ENCODE assay signal across 7 mouse cellular contexts in genomic region chr6:125071896-125072279, GRCm38 (mm10). TPM values are rescaled to one million over a fixed set of nuclear protein-coding genes. Genes with fewer than 3 reads are reported as not detected.
DNase-seq lines count a peak whose midpoint lies in the region; ATAC-seq and TF ChIP-seq lines count a peak whose summit lies in the region.

No protein-coding gene starts in this region.

- no peak overlapping the region for H3K4me3 ChIP-seq in lung, embryonic 14.5 days (ENCODE audit: low read depth, low read length)
- H3K4me3 ChIP-seq in embryonic facial prominence, embryonic 11.5 days (ENCODE audit: low read depth, low read length), result no peak overlapping the region
- H3K4me3 ChIP-seq in intestine, embryonic 16.5 days (ENCODE audit: low read length), result peak overlapping the region; percentile 11; the same call in 1 of the 2 replicates
- H3K4me3 ChIP-seq in megakaryocyte, embryonic 14.5 days (replicated peaks), result peak overlapping the region; percentile 88

- 0 out of 2 replicates have a peak, but pooled peaks cover 4% of the 10 kb centered on the region for H3K4me1 ChIP-seq in lung, embryonic 14.5 days (ENCODE audit: insufficient read depth)
- H3K4me1 ChIP-seq in embryonic facial prominence, embryonic 11.5 days (ENCODE audit: control insufficient read depth, insufficient read depth, low read length), result no peaks in the 10 kb centered on the region
- H3K4me1 ChIP-seq in intestine, embryonic 16.5 days (ENCODE audit: control insufficient read depth, insufficient read depth, low read length), result peaks cover 9% of the 10 kb centered on the region
- peaks cover 37% of the 10 kb centered on the region for H3K4me1 ChIP-seq in megakaryocyte, embryonic 14.5 days

- DNase-seq in lung, embryonic 14.5 days, result peak; percentile 71
- DNase-seq in lung, adult 18-20 months, result no peak
- peak; percentile 93 for DNase-seq in adipocyte (ENCODE audit: low spot score)
- peak; percentile 33 for DNase-seq in embryonic facial prominence, embryonic 11.5 days (ENCODE audit: low spot score)
- peak; percentile 64 to 70 for DNase-seq in thymus, postnatal 36 days

- no peak overlapping the region for H3K4me2 ChIP-seq in lung, embryonic 14.5 days
- H3K4me2 ChIP-seq in embryonic facial prominence, embryonic 11.5 days (ENCODE audit: low read depth, low read length), result no peak overlapping the region
- H3K4me2 ChIP-seq in intestine, embryonic 16.5 days (ENCODE audit: low read depth, low read length), result peak overlapping the region; percentile 36

- no peaks in the 10 kb centered on the region for H3K36me3 ChIP-seq in lung, embryonic 14.5 days (ENCODE audit: insufficient read depth)
- H3K36me3 ChIP-seq in embryonic facial prominence, embryonic 11.5 days (replicated peaks; ENCODE audit: control insufficient read depth, insufficient read depth, low read depth, low read length), result no peaks in the 10 kb centered on the region
- no peaks in the 10 kb centered on the region for H3K36me3 ChIP-seq in intestine, embryonic 16.5 days (ENCODE audit: control insufficient read depth, insufficient read depth, low read length)
- no peaks in the 10 kb centered on the region for H3K36me3 ChIP-seq in megakaryocyte, embryonic 14.5 days (replicated peaks; ENCODE audit: low read length)

- H3K27ac ChIP-seq in lung, embryonic 14.5 days (ENCODE audit: low read depth), result peak overlapping the region; percentile 76
- no peak overlapping the region for H3K27ac ChIP-seq in embryonic facial prominence, embryonic 11.5 days (replicated peaks; ENCODE audit: low read depth, low read length)
- peak overlapping the region; percentile 91 for H3K27ac ChIP-seq in intestine, embryonic 16.5 days (ENCODE audit: low read length)

- no peak overlapping the region for H3K9ac ChIP-seq in lung, embryonic 14.5 days
- H3K9ac ChIP-seq in embryonic facial prominence, embryonic 11.5 days (replicated peaks; ENCODE audit: low read length), result no peak overlapping the region
- H3K9ac ChIP-seq in intestine, embryonic 16.5 days (ENCODE audit: low read depth, low read length), result peak overlapping the region; percentile 25

- ATAC-seq in lung, embryonic 14.5 days (ENCODE audit: insufficient read depth), result peak; percentile 67
- ATAC-seq in embryonic facial prominence, embryonic 11.5 days (replicated peaks; ENCODE audit: insufficient number of reproducible peaks, low FRiP score, low TSS enrichment, low read depth), result no peak
- ATAC-seq in intestine, embryonic 16.5 days, result peak; percentile 10; the same call in 1 of the 2 replicates

- no peak for TF ChIP-seq CTCF in lung, embryonic 14.5 days (IDR thresholded peaks at IDR 0.05; ENCODE audit: low read depth)

- no peaks in the 10 kb centered on the region for H3K9me3 ChIP-seq in lung, embryonic 14.5 days (ENCODE audit: low read depth, low read length)
- no peaks in the 10 kb centered on the region for H3K9me3 ChIP-seq in embryonic facial prominence, embryonic 11.5 days (replicated peaks; ENCODE audit: control insufficient read depth, low read length)
- H3K9me3 ChIP-seq in intestine, embryonic 16.5 days (ENCODE audit: control insufficient read depth, low read length), result no peaks in the 10 kb centered on the region
- no peaks in the 10 kb centered on the region for H3K9me3 ChIP-seq in megakaryocyte, embryonic 14.5 days

- no peaks in the 10 kb centered on the region for H3K27me3 ChIP-seq in lung, embryonic 14.5 days (ENCODE audit: insufficient read depth, low read length)
- H3K27me3 ChIP-seq in embryonic facial prominence, embryonic 11.5 days (ENCODE audit: control insufficient read depth, insufficient read depth, low read length), result no peaks in the 10 kb centered on the region
- H3K27me3 ChIP-seq in intestine, embryonic 16.5 days (replicated peaks; ENCODE audit: control insufficient read depth, insufficient read depth, low read length), result no peaks in the 10 kb centered on the region
- H3K27me3 ChIP-seq in megakaryocyte, embryonic 14.5 days (replicated peaks), result peaks cover 24% of the 10 kb centered on the region

- WGBS in lung, embryonic 14.5 days, result 17% methylated on average over 2 of the region's 2 CpGs
- WGBS in embryonic facial prominence, embryonic 11.5 days, result 31% methylated on average over 2 of the region's 2 CpGs
- WGBS in intestine, embryonic 16.5 days, result 21% methylated on average over 1 of the region's 2 CpGs

RNA-seq across cellular contexts. Expression of gene Lpar5, which starts 4.2 kb away (rescaled TPM):
- polyA plus RNA-seq in lung, embryonic 14.5 days (2014; fragmentation: Nextera tagmentation; extraction: Ambion mirVana), result 0.31 and 0.49 TPM in 2 replicates
- polyA plus RNA-seq in embryonic facial prominence, embryonic 11.5 days (2014; fragmentation: Nextera tagmentation; extraction: Ambion mirVana), result 0.25 and 0.49 TPM in 2 replicates
- polyA plus RNA-seq in intestine, embryonic 16.5 days (2015; fragmentation: Nextera tagmentation; extraction: Ambion mirVana), result 9.4 and 9.7 TPM in 2 replicates
- 0.62 TPM in 1 of 2 replicates, not detected in the other for polyA plus RNA-seq in megakaryocyte, embryonic 14.5 days (2012; ENCODE audit: insufficient read depth, low replicate concordance)

RNA-seq across cellular contexts. Expression of gene Acrbp, which starts 22.4 kb away (rescaled TPM):
- 13.6 TPM in 2 replicates for polyA plus RNA-seq in lung, embryonic 14.5 days (2014; fragmentation: Nextera tagmentation; extraction: Ambion mirVana)
- 10.0 and 12.5 TPM in 2 replicates for polyA plus RNA-seq in embryonic facial prominence, embryonic 11.5 days (2014; fragmentation: Nextera tagmentation; extraction: Ambion mirVana)
- 9.8 and 10.6 TPM in 2 replicates for polyA plus RNA-seq in intestine, embryonic 16.5 days (2015; fragmentation: Nextera tagmentation; extraction: Ambion mirVana)
- polyA plus RNA-seq in megakaryocyte, embryonic 14.5 days (2012; ENCODE audit: insufficient read depth, low replicate concordance), result 8.7 and 11.3 TPM in 2 replicates

RNA-seq across cellular contexts. Expression of gene Chd4, which starts 23.9 kb away (rescaled TPM):
- polyA plus RNA-seq in lung, embryonic 14.5 days (2014; fragmentation: Nextera tagmentation; extraction: Ambion mirVana), result 82.5 and 92.4 TPM in 2 replicates
- 93.2 and 94.5 TPM in 2 replicates for polyA plus RNA-seq in embryonic facial prominence, embryonic 11.5 days (2014; fragmentation: Nextera tagmentation; extraction: Ambion mirVana)
- 41.3 and 44.8 TPM in 2 replicates for polyA plus RNA-seq in intestine, embryonic 16.5 days (2015; fragmentation: Nextera tagmentation; extraction: Ambion mirVana)
- polyA plus RNA-seq in megakaryocyte, embryonic 14.5 days (2012; ENCODE audit: insufficient read depth, low replicate concordance), result 41.8 and 90.6 TPM in 2 replicates

RNA-seq across cellular contexts. Expression of gene Ing4, which starts 32.3 kb away (rescaled TPM):
- polyA plus RNA-seq in lung, embryonic 14.5 days (2014; fragmentation: Nextera tagmentation; extraction: Ambion mirVana), result 97.9 and 101 TPM in 2 replicates
- polyA plus RNA-seq in embryonic facial prominence, embryonic 11.5 days (2014; fragmentation: Nextera tagmentation; extraction: Ambion mirVana), result 141 and 145 TPM in 2 replicates
- 96.0 and 105 TPM in 2 replicates for polyA plus RNA-seq in intestine, embryonic 16.5 days (2015; fragmentation: Nextera tagmentation; extraction: Ambion mirVana)
- polyA plus RNA-seq in megakaryocyte, embryonic 14.5 days (2012; ENCODE audit: insufficient read depth, low replicate concordance), result 16.8 and 17.7 TPM in 2 replicates

RNA-seq across cellular contexts. Expression of gene Nop2, which starts 59.8 kb away (rescaled TPM):
- 58.5 and 70.6 TPM in 2 replicates for polyA plus RNA-seq in lung, embryonic 14.5 days (2014; fragmentation: Nextera tagmentation; extraction: Ambion mirVana)
- 66.3 and 69.8 TPM in 2 replicates for polyA plus RNA-seq in embryonic facial prominence, embryonic 11.5 days (2014; fragmentation: Nextera tagmentation; extraction: Ambion mirVana)
- polyA plus RNA-seq in intestine, embryonic 16.5 days (2015; fragmentation: Nextera tagmentation; extraction: Ambion mirVana), result 59.5 and 66.8 TPM in 2 replicates
- polyA plus RNA-seq in megakaryocyte, embryonic 14.5 days (2012; ENCODE audit: insufficient read depth, low replicate concordance), result 18.4 and 24.5 TPM in 2 replicates

Comparison
In these comparisons a context has a peak if more than half of its experiments do, and no peak if none do; other contexts are left out.
1. DNase-seq: peak in lung, embryonic 14.5 days (single experiment), adipocyte (single experiment), embryonic facial prominence, embryonic 11.5 days (single experiment) and thymus, postnatal 36 days (2 of 2); none in lung, adult 18-20 months (0 of 2).
2. H3K4me3 ChIP-seq: peak in intestine, embryonic 16.5 days (single experiment) and megakaryocyte, embryonic 14.5 days (single experiment); none in lung, embryonic 14.5 days (single experiment) and embryonic facial prominence, embryonic 11.5 days (single experiment).